Mouse (Mus musculus): ENCODE data around the gene Atxn10. TPM values are rescaled to one million over a fixed set of nuclear protein-coding genes. Genes with fewer than 3 reads are reported as not detected.

Gene Atxn10
- 528 and 574 TPM in 2 replicates for polyA plus RNA-seq (2014; fragmentation: Nextera tagmentation; extraction: Ambion mirVana)

DNA sequence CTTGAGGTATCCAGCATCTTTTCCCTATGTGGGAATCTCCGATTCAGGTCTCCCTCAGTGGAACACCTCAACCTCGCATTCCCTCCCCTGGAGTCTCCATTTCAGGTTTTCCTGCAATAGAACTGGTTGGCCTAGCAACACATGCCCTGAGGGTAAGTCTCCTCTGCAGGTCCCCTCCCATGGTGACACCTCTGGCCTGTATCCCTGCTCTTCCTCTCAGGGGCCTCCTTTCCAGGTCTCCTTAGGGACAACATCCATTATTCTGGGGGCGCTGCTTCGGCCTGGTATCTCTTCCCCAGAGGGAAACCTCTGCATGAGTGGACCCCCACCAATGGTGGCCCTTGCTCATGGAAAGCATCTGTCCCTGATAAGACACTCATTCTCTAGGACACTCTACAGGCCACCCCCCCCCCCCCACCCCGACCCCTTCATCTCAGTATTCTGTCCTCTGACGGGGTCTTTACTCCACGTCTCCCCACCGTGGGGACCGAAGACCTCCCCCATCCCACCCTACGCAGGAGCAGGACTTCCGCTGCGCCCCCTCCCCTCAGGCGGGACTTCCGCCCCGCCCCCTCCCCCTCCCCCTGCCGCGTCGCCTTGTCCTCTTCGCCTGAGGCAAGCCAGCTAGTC, at the start of gene Atxn10:
Atxn10 (plus strand) TSS at position 575 of the 630 bp plus-strand sequence.
- WGBS: 9% methylated on average over 18 of the region's 19 CpGs

GRCm38 (mm10) chr15:85294632-85295031, 41.4 kb upstream of the Atxn10 start:
- Histone ChIP-seq H3K4me2 (ENCODE audit: low read length) (no peak overlapping the region), H3K9me3 (ENCODE audit: control insufficient read depth, low read length) (no peaks in the 10 kb centered on the region), H3K4me3 (replicated peaks; ENCODE audit: low read depth, low read length) (no peak overlapping the region), H3K27me3 (ENCODE audit: control insufficient read depth, insufficient read depth, low read length) (no peaks in the 10 kb centered on the region), H3K27ac (replicated peaks; ENCODE audit: low read depth, low read length) (no peak overlapping the region), H3K9ac (replicated peaks; ENCODE audit: low read length) (no peak overlapping the region), H3K36me3 (ENCODE audit: control insufficient read depth, insufficient read depth, low read length) (no peaks in the 10 kb centered on the region), H3K4me1 (ENCODE audit: control insufficient read depth, insufficient read depth, low read length) (peaks cover 16% of the 10 kb centered on the region)
- DNase-seq (no peak), ATAC-seq (ENCODE audit: low FRiP score, low TSS enrichment) (no peak)
- WGBS: 77% methylated on average over 3 of the region's 3 CpGs

More for the DNA sequence above, at the start of gene Atxn10:
- Histone ChIP-seq H3K4me2 (ENCODE audit: low read length) (peak within 1 kb of the TSS; percentile 80), H3K9me3 (ENCODE audit: control insufficient read depth, low read length) (no peaks in the 10 kb centered on the region), H3K27ac (replicated peaks; ENCODE audit: low read depth, low read length) (peak within 1 kb of the TSS; percentile 98), H3K4me1 (ENCODE audit: control insufficient read depth, insufficient read depth, low read length) (peaks cover 29% of the 10 kb centered on the region), H3K36me3 (ENCODE audit: control insufficient read depth, insufficient read depth, low read length) (no peaks in the 10 kb centered on the region), H3K4me3 (replicated peaks; ENCODE audit: low read depth, low read length) (peak within 1 kb of the TSS; percentile 94), H3K27me3 (ENCODE audit: control insufficient read depth, insufficient read depth, low read length) (no peaks in the 10 kb centered on the region), H3K9ac (replicated peaks; ENCODE audit: low read length) (peak within 1 kb of the TSS; percentile 97)
- ATAC-seq (ENCODE audit: low FRiP score, low TSS enrichment): peak; percentile 90
- peak; percentile 95 for DNase-seq

- DNase-seq: peak; percentile 33
- 48% methylated on average over 8 of the region's 8 CpGs for WGBS
Measured at GRCm38 (mm10) chr15:85295544-85295943, 40.5 kb upstream of the Atxn10 start.

DNA sequence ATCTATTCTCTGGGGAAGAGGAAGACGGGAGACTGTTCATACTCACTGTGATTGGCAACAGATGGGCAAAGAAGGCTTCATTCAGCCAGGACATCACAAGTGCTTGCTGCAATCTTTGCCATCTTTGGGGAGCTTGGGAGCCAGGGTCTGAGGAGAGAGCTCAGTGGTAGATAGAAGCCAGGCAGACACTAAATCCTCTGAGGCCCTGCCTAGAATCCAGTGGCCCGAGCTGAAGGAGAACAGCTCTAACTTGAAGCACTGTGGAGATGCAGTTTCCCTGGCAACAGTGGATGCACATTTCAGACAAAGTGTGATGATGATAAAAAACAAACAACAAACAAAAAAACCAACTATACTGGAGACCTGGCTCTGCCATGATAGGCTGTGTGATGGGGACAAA, 40.1 kb upstream of the Atxn10 start:
- Histone ChIP-seq H3K27me3 (ENCODE audit: control insufficient read depth, insufficient read depth, low read length) (no peaks in the 10 kb centered on the region), H3K36me3 (ENCODE audit: control insufficient read depth, insufficient read depth, low read length) (no peaks in the 10 kb centered on the region), H3K27ac (replicated peaks; ENCODE audit: low read depth, low read length) (peak overlapping the region; percentile 71), H3K4me1 (ENCODE audit: control insufficient read depth, insufficient read depth, low read length) (peaks cover 16% of the 10 kb centered on the region), H3K4me3 (replicated peaks; ENCODE audit: low read depth, low read length) (no peak overlapping the region), H3K4me2 (ENCODE audit: low read length) (no peak overlapping the region), H3K9ac (replicated peaks; ENCODE audit: low read length) (no peak overlapping the region), H3K9me3 (ENCODE audit: control insufficient read depth, low read length) (no peaks in the 10 kb centered on the region)
- DNase-seq (peak; percentile 39), ATAC-seq (ENCODE audit: low FRiP score, low TSS enrichment) (no peak)
- WGBS: 29% methylated on average over 2 of the region's 2 CpGs

More at GRCm38 (mm10) chr15:85295544-85295943, 40.5 kb upstream of the Atxn10 start:
- no peak overlapping the region for H3K4me2 ChIP-seq (ENCODE audit: low read length)
- H3K27me3 ChIP-seq (ENCODE audit: control insufficient read depth, insufficient read depth, low read length): no peaks in the 10 kb centered on the region
- no peaks in the 10 kb centered on the region for H3K9me3 ChIP-seq (ENCODE audit: control insufficient read depth, low read length)
- no peak overlapping the region for H3K9ac ChIP-seq (replicated peaks; ENCODE audit: low read length)
- H3K4me3 ChIP-seq (replicated peaks; ENCODE audit: low read depth, low read length): no peak overlapping the region
- H3K27ac ChIP-seq (replicated peaks; ENCODE audit: low read depth, low read length): peak overlapping the region; percentile 71
- H3K4me1 ChIP-seq (ENCODE audit: control insufficient read depth, insufficient read depth, low read length): peaks cover 16% of the 10 kb centered on the region
- H3K36me3 ChIP-seq (ENCODE audit: control insufficient read depth, insufficient read depth, low read length): no peaks in the 10 kb centered on the region
- no peak for ATAC-seq (ENCODE audit: low FRiP score, low TSS enrichment)

DNA sequence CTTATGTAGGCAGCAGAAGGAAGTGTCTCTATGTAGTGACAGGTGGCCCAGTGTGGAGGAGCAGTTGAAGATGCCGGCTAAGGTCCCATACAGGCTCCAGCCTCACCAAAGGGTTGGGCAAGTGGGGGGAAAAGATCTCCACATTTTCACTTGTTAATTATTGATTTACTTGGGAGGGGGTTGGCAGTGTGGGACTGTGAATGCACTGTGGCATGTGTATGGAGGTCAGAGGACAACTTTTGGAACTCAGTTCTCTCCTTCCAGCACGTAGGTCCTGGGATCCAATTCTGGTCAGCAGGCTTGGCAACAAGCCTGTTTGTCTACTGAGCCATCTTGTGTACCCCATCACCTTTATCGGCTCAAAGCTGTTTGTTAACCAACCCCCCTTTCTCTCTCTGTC, 39.5 kb upstream of the Atxn10 start:
- DNase-seq (no peak), ATAC-seq (ENCODE audit: low FRiP score, low TSS enrichment) (no peak)
- Histone ChIP-seq H3K9me3 (ENCODE audit: control insufficient read depth, low read length) (no peaks in the 10 kb centered on the region), H3K27me3 (ENCODE audit: control insufficient read depth, insufficient read depth, low read length) (no peaks in the 10 kb centered on the region), H3K27ac (replicated peaks; ENCODE audit: low read depth, low read length) (no peak overlapping the region), H3K4me3 (replicated peaks; ENCODE audit: low read depth, low read length) (no peak overlapping the region), H3K4me2 (ENCODE audit: low read length) (no peak overlapping the region), H3K36me3 (ENCODE audit: control insufficient read depth, insufficient read depth, low read length) (no peaks in the 10 kb centered on the region), H3K9ac (replicated peaks; ENCODE audit: low read length) (no peak overlapping the region), H3K4me1 (ENCODE audit: control insufficient read depth, insufficient read depth, low read length) (peaks cover 16% of the 10 kb centered on the region)
- WGBS: 93% methylated on average over 3 of the region's 3 CpGs

- Histone ChIP-seq H3K9ac (replicated peaks; ENCODE audit: low read length) (no peak overlapping the region), H3K4me3 (replicated peaks; ENCODE audit: low read depth, low read length) (no peak overlapping the region), H3K27me3 (ENCODE audit: control insufficient read depth, insufficient read depth, low read length) (no peaks in the 10 kb centered on the region), H3K4me1 (ENCODE audit: control insufficient read depth, insufficient read depth, low read length) (peaks cover 16% of the 10 kb centered on the region), H3K36me3 (ENCODE audit: control insufficient read depth, insufficient read depth, low read length) (no peaks in the 10 kb centered on the region), H3K27ac (replicated peaks; ENCODE audit: low read depth, low read length) (no peak overlapping the region), H3K4me2 (ENCODE audit: low read length) (no peak overlapping the region), H3K9me3 (ENCODE audit: control insufficient read depth, low read length) (no peaks in the 10 kb centered on the region)
- DNase-seq (no peak), ATAC-seq (ENCODE audit: low FRiP score, low TSS enrichment) (no peak)
- 62% methylated on average over 17 of the region's 17 CpGs for WGBS
Measured at GRCm38 (mm10) chr15:85298167-85298781, 37.8 kb upstream of the Atxn10 start.

DNA sequence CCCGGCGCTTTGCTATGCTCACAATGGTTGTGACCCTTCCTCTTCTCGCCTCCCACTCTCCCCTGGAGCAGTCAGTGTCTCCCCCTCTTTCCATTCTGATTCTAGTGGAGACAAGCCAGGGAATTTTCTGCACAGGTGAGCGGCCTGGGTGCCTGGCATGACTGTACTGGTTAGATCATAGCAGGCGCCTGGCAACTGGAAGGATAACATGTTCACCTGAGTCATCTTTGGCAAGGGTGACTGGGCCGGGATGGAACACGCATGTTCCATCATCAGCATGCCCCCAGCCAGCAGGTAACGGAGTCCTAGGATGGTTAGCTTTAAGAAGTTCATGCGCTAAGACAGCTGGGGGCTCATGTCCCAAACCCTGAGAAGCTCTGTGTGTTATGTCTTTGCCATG, 37.1 kb upstream of the Atxn10 start:
- no peaks in the 10 kb centered on the region for H3K36me3 ChIP-seq (ENCODE audit: control insufficient read depth, insufficient read depth, low read length)
- H3K27me3 ChIP-seq (ENCODE audit: control insufficient read depth, insufficient read depth, low read length): no peaks in the 10 kb centered on the region
- peaks cover 16% of the 10 kb centered on the region for H3K4me1 ChIP-seq (ENCODE audit: control insufficient read depth, insufficient read depth, low read length)
- DNase-seq: no peak
- no peak overlapping the region for H3K4me3 ChIP-seq (replicated peaks; ENCODE audit: low read depth, low read length)
- ATAC-seq (ENCODE audit: low FRiP score, low TSS enrichment): no peak
- H3K27ac ChIP-seq (replicated peaks; ENCODE audit: low read depth, low read length): no peak overlapping the region
- no peak overlapping the region for H3K4me2 ChIP-seq (ENCODE audit: low read length)
- no peaks in the 10 kb centered on the region for H3K9me3 ChIP-seq (ENCODE audit: control insufficient read depth, low read length)
- H3K9ac ChIP-seq (replicated peaks; ENCODE audit: low read length): no peak overlapping the region
- 93% methylated on average over 9 of the region's 9 CpGs for WGBS

GRCm38 (mm10) chr15:85303241-85303640, 32.8 kb upstream of the Atxn10 start:
- no peak overlapping the region for H3K4me3 ChIP-seq (replicated peaks; ENCODE audit: low read depth, low read length)
- no peak overlapping the region for H3K4me2 ChIP-seq (ENCODE audit: low read length)
- WGBS: 67% methylated on average over 4 of the region's 4 CpGs
- no peaks in the 10 kb centered on the region for H3K36me3 ChIP-seq (ENCODE audit: control insufficient read depth, insufficient read depth, low read length)
- H3K4me1 ChIP-seq (ENCODE audit: control insufficient read depth, insufficient read depth, low read length): 0 out of 2 replicates have a peak, but pooled peaks cover under 1% of the 10 kb centered on the region
- no peaks in the 10 kb centered on the region for H3K9me3 ChIP-seq (ENCODE audit: control insufficient read depth, low read length)
- DNase-seq (no peak), ATAC-seq (ENCODE audit: low FRiP score, low TSS enrichment) (no peak)
- H3K27ac ChIP-seq (replicated peaks; ENCODE audit: low read depth, low read length): no peak overlapping the region
- no peaks in the 10 kb centered on the region for H3K27me3 ChIP-seq (ENCODE audit: control insufficient read depth, insufficient read depth, low read length)
- H3K9ac ChIP-seq (replicated peaks; ENCODE audit: low read length): no peak overlapping the region

GRCm38 (mm10) chr15:85303976-85304375, 32.1 kb upstream of the Atxn10 start:
- no peaks in the 10 kb centered on the region for H3K27me3 ChIP-seq (ENCODE audit: control insufficient read depth, insufficient read depth, low read length)
- H3K4me3 ChIP-seq (replicated peaks; ENCODE audit: low read depth, low read length): no peak overlapping the region
- no peaks in the 10 kb centered on the region for H3K36me3 ChIP-seq (ENCODE audit: control insufficient read depth, insufficient read depth, low read length)
- DNase-seq (no peak), ATAC-seq (ENCODE audit: low FRiP score, low TSS enrichment) (no peak)
- H3K9ac ChIP-seq (replicated peaks; ENCODE audit: low read length): no peak overlapping the region
- no peaks in the 10 kb centered on the region for H3K9me3 ChIP-seq (ENCODE audit: control insufficient read depth, low read length)
- no peak overlapping the region for H3K27ac ChIP-seq (replicated peaks; ENCODE audit: low read depth, low read length)
- 87% methylated on average over 4 of the region's 4 CpGs for WGBS
- H3K4me1 ChIP-seq (ENCODE audit: control insufficient read depth, insufficient read depth, low read length): no peaks in the 10 kb centered on the region
- H3K4me2 ChIP-seq (ENCODE audit: low read length): no peak overlapping the region

Measured in midbrain, embryonic 14.5 days (tissue).